Mouse (Mus musculus): ENCODE measurements around the gene Medag.

Medag gene

GRCm38 (mm10) chr5:149411509-149412193 lies at the start of gene Medag:
Medag (plus strand) TSS chr5:149411749.
- no peak for DNase-seq (ENCODE audit: low spot score)

DNA sequence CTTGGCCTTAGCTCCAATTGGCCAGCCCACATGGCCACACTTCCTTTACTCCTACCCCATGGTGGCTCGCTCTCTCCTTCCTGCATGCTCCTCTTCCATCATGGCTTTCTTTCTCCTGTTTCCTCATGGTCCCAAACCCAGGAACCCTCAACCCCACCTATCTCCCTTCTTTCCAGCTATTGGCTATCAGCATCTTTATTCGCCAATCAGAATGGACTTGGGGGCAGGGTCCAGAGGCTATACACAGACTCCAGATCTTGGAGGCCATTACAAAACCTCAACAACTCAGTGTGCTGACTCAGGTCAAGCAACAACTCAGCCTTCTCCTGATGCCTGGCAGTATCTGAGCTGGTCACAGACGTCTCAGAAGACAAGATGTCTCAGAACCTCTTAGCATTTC lies 48.9 kb upstream of the Medag start:
- DNase-seq (ENCODE audit: low spot score), result no peak

DNA sequence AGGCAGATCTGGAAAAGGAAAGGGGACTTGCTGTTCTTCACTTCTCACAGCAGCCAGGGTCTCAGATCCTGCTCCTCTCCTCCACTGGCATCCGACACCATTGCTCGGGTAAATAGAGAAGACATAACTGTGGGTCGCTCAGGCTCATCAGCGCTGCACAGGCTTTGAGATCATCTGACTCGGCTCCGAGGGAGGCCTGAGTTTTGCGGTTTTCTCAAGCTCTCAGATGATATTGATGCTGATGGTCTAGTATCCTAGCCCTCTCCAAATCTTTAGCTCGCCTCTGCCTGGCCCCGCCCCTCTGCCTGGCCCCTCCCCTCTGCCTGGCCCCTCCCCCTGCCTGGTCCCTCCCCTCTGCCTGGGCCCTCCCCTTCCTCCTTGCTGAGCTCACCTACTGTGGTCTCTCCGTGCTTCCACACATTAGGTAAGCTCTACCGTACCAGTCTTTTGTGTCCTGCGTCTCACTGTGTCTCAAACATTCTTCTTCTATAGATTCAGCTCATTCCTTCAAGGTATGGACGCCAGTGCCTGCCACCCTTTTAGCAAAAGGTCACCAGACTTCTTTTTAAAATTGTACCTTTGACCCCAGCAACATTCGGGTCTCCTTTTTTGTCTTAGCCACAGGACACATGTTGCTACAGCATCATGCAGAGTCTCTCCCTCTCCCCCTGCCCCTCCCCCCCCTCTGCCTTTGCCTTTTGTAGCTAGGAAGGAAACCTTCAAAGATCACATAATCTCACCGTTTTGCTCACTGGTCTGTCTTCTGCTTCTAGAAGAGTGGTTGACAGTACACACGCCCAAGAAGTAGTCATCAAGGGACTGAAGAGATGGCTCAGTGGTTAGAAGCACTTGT lies 47.4 kb upstream of the Medag start:
- DNase-seq (ENCODE audit: low spot score), result no peak

- no peak for DNase-seq (ENCODE audit: low spot score)
These were observed 44.5 kb upstream of the Medag start for GRCm38 (mm10) chr5:149367011-149367410.

- peak; percentile 55 for DNase-seq (ENCODE audit: low spot score)
These were observed 43.7 kb upstream of the Medag start for GRCm38 (mm10) chr5:149367544-149368466.

- DNase-seq (ENCODE audit: low spot score), result no peak
These were observed 42.8 kb upstream of the Medag start for GRCm38 (mm10) chr5:149368575-149369312.

- no peak for DNase-seq (ENCODE audit: low spot score)
These were observed 42.0 kb upstream of the Medag start for GRCm38 (mm10) chr5:149369373-149370035.

DNA sequence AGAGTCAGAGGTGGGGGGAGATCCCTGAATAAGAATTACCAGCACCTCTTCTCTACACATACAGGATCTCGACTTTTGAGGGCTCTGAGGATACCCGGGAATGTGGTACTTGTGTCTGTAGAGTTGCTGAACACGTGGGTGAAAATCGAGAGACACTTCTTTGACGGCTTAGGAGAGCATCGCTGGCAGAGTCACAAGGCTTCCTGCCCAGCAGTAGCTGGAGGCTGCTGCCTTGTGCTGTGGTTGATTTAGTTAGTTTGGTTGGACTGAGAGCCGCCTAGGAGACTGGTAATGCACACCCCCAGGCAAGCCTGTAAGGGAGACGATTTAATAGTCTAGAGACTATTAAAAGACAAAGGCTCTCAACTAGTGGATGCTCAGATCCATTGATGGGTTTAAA lies 39.5 kb upstream of the Medag start:
- DNase-seq (ENCODE audit: low spot score), result no peak

DNA sequence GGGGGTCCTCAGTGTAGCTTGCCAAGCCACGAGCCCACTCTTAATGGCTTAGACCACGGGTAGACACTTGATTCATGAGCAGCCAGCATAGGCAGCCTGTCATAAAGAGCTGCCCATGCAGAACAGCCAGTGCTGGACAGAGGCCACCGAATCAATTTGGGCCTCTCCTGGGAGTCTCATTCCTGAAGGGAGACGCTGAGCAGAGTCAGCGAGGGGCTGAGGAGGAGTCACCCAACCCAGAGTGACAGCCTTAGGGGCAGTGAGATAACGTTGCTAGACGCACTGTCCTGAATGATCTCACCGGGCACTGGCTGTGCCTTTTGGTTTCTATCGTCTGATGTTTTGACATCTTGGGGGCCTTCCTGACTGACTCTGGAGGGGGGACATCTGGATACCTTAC lies 38.3 kb upstream of the Medag start:
- DNase-seq (ENCODE audit: low spot score), result no peak

GRCm38 (mm10) chr5:149374026-149374425 lies 37.5 kb upstream of the Medag start:
- DNase-seq (ENCODE audit: low spot score), result peak; percentile 34

GRCm38 (mm10) chr5:149375074-149375888 lies 36.3 kb upstream of the Medag start:
- DNase-seq (ENCODE audit: low spot score), result no peak

- peak; percentile 74 for DNase-seq (ENCODE audit: low spot score)
These were observed 35.7 kb upstream of the Medag start for GRCm38 (mm10) chr5:149375889-149376212.

DNA sequence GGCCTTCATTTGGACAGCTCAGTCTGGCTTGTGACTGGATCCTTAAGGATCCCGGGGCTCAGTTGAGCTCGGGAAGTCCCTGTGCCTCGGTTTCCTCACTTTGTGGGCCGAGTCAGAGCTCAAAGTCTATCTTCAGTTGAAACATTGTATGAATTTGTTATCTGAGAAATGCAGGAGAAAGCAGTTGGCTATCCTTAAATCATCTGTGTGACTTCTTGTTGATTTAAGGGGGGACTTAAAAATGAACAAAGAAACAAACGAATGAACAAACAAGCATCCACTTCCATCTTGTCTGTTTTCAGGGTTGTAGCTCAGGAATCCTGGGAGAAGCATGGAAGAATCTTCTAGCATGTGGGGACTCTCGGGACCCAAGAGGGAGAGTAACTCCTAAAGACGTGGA lies 35.2 kb upstream of the Medag start:
- DNase-seq (ENCODE audit: low spot score), result no peak

DNA sequence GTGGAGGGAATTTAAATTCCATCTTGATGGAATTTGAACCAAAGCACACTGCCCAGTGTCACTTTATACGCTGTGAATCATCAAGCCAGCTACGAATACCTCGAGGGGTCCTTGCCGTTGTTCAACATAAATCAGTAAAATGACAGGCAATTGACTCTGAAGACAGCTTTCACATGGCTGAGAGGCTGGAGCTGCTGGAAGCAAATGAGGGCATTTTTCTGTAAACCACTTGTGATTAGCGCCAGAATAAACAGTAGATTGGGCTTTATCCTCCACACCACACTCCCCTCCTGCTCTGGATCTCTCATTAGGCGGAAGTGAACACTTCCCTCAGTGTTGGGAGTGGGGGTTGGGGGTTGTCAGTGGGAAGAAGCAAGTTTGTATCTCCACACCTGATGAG lies 34.3 kb upstream of the Medag start:
- DNase-seq (ENCODE audit: low spot score), result no peak

DNA sequence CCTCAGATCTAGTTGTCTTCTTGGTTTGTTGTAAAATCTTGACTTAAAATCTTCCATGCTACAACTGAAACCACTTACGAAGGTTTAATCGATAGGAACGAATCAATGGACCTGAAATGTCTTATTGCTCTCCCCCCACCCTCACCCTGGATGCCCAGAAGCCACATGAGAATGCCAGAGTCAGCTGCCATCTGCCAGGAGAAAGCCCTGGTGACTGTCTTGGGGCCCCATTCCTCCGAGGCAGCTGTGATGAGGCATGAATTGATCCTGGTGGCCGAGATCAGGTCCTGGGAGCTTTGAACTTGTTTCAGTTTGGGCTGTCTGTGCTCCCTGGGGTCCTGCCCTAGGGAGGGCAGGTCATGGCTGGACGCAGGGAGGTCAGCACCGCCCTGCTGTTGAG lies 33.0 kb upstream of the Medag start:
- no peak for DNase-seq (ENCODE audit: low spot score)

DNA sequence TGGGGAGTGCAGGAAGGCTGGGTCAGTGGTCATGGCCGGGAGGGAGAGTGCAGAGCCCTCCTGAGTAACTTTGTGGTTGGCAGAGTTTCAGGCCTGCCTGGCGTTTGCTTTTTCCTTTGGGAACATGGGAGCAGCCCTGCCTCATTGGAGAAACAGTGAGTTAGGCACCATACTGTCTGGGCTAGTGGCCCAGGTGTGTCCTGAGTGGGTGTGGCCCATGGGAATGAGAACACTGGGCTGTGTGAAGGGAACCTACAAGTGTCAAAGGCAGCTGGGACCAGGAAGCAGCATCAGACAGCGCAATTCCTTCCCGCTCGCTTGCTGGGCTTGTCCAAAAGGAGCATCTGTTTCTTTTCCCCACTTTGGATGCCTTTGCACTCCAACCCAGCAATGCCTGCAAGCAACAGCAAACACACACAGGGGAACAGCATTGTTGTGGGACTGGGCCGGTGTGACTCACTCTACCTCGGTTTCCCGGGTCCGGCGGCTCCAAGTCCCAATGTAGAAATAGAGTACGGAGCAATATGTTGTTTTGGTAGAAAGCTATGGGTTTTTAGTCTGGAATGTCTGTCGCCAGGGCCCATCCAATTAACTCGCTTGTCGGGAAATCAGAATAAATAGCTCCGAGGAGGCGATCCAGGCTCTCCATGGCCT lies 32.3 kb upstream of the Medag start:
- DNase-seq (ENCODE audit: low spot score), result no peak

DNA sequence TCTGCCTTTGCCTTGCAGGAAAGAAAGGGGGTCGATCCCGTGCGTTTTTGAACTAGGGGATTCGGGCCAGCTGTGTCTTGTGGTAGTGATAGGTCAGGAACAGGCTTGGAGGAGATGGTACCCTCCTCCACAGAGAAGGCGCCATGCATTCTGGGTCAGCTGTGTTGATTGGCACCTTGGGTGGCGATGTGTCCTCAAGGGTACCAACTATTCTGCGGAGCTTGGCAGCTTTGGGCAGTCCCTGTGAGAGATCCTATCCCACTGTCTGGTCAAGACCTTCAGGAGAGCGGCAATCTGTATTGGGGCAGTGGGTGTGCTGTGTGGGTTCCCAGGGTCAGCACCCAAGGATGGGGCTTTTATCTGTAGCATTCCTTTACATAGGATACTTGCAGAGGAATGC lies 31.7 kb upstream of the Medag start:
- DNase-seq (ENCODE audit: low spot score), result no peak

DNA sequence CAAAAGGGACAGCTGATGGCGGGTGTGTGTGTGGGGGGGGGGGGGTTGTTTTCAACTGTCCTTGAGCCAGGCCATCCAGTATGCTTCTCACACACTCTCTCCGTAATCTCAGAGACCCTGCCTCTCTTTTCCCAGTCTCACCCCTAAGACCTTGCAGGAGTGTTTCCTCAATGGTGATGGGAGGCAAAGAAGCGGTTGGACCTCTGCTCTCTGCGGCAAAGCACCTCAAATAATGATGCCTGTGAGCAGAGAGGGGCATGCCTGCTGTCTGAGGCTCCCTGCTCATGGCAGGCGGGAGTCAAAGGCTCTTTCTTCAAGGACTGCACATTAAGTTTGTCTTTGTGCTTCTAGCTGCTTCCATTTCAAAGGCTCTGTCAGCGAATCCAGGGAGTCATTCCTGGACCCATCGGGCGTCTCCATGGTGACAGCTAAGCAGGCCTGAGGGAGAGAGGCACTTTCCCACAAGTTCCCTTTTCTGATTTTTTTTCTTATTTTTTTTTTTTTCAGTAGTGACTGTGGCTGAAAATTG lies 31.1 kb upstream of the Medag start:
- no peak for DNase-seq (ENCODE audit: low spot score)

DNA sequence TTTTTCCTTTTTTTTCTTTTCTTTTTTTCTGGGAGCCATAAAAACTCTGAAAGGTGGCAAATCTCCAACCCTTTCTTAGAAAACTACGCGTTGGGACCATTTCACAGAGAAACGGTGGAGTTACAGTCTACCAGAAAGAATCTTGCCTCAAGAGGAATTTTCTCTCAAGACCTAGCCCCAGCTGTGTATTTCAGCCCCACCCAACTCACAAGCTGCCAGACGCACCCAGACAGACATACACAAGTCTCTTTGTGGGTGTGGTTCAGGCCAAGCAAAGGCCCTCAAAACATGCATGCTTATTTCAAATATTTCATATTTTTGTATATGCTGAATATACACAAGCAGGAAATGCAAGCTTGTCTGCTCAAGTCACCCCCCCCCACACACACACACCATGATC lies 29.6 kb upstream of the Medag start:
- DNase-seq (ENCODE audit: low spot score), result no peak

DNA sequence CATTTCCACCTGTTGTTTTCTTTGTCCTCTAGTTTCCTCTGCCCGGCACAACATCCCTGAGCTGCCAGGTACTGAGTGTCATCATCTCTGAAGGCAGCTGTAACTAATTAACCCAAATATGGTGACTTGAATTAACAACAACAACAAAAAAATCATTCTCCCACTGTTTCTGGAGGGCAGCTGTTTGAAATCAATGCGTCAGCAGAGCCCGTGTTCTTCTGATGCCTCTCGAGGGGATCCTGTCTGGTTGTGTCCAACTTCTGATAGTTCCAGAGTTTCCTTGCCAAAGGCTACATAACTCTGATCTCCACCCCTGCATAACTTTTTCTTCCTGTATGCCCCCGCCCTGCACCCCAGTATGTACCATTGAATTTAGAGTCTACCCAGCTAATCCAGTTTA lies 28.9 kb upstream of the Medag start:
- no peak for DNase-seq (ENCODE audit: low spot score)

All from T-cell, adult 2 months (primary cell).